Mouse (Mus musculus) small intestine, adult 2 months (tissue): ENCODE data around the gene 1700018G05Rik.

Experiments
- CTCF ChIP-seq: fragments of 200-500 bp; IDR thresholded peaks from 2 replicates; pipeline ENCODE4 v1.5.1; 2012; ENCODE audit warnings: low read depth, mild to moderate bottlenecking, control low read depth, inconsistent platforms, low read length, moderate library complexity, mixed read lengths; ENCODE audit not compliant: insufficient replicate concordance, insufficient read length; ENCODE audit errors: extremely low read depth
- POLR2A ChIP-seq: fragments of 200-500 bp; IDR thresholded peaks from 2 replicates; pipeline ENCODE4 v1.6.1; 2012; ENCODE audit warnings: low read depth, mild to moderate bottlenecking, control low read depth, inconsistent platforms, low read length, moderate library complexity

GRCm38 (mm10) chrX:102958917-102959316, 30.7 kb downstream of the 1700018G05Rik start:
- TF ChIP-seq POLR2A (no peak), CTCF (no peak)
